Mouse (Mus musculus) spleen, adult 2 months (tissue): ENCODE measurements around the gene Pbx3.
A peak's percentile ranks its signal among the peaks of the same experiment; 100 is the strongest.

ENCODE experiments used
- CTCF ChIP-seq: fragments of 200-500 bp; IDR thresholded peaks from 2 replicates; pipeline ENCODE4 v1.5.1; 2011; ENCODE audit warnings: mild to moderate bottlenecking, inconsistent platforms; ENCODE audit not compliant: insufficient read depth, insufficient read length, insufficient replicate concordance; ENCODE audit errors: extremely low read depth
- POLR2A ChIP-seq: fragments of 200-500 bp; IDR thresholded peaks from 2 replicates; pipeline ENCODE4 v1.6.1; 2011; ENCODE audit warnings: low read depth, low read length, inconsistent platforms

GRCm38 (mm10) chr2:34372305-34373301 is at the start of gene Pbx3:
- no peak for TF ChIP-seq CTCF
- peak; percentile 44; the same call in 1 of the 2 replicates for TF ChIP-seq POLR2A
